Mouse (Mus musculus) adrenal gland, postnatal 10 days (tissue): ENCODE results near the gene Alkbh1. TPM values are rescaled to one million over a fixed set of nuclear protein-coding genes. Genes with fewer than 3 reads are reported as not detected.

ENCODE experiments used
- DNase-seq: peaks from one replicate; pipeline ENCODE4 v3.0.0; 2021; ENCODE audit warnings: mixed read lengths
- microRNA-seq: library from miRNA; unstranded; fragments of <30 nt; microRNA quantifications from one replicate; pipeline ENCODE4 v1.2.0, GENCODE M21; 2021
- total RNA-seq, 2 experiments: library from RNA; stranded (reverse); gene quantifications; 2 replicates each; pipeline ENCODE4 v1.2.3; 2021

The Alkbh1 gene
- total RNA-seq, 2 experiments from 2014 or later, result 23.9 to 24.3 TPM

DNA sequence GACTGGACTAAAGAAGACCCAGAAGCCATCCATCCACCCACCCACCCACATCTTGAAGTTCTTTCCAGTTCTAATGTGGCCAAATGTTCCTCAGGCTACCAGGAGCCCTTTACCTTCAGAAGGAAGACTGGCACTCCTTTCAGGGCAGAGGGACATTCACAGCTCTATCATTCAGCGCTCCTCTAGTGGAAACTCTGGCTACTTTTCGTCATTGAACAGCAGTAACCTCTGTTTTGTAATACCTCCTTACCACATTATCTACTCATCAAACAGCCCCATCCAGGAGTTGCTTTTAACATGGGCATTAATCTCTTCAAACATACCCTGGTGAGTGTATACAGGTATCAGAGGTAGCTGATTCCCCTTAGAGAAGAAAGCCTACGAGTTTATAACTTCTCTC, 58.8 kb downstream of the Alkbh1 start:
- DNase-seq, result no peak

DNA sequence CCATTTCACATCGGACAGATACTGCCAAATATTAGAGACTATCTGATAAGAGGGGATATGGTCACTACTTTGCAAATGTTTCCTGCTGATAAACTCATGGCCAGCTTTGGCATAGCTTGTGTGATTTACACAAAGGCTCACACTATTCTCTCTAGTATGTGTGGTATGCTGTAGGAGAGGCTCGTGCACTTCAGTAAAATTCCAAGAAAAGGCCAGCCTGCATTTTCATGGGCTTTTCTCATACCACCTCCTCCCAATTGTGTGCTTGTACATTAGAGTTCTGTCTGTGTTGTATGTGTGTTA, 62.5 kb downstream of the Alkbh1 start:
- DNase-seq, result no peak

- DNase-seq, result peak; percentile 34
Measured at GRCm38 (mm10) chr12:87380586-87381379, 63.0 kb downstream of the Alkbh1 start.

GRCm38 (mm10) chr12:87379496-87379895, 64.3 kb downstream of the Alkbh1 start:
- DNase-seq, result no peak

Small RNAs within 50 kb of the gene (microRNA-seq; reads per million reads assigned to microRNA genes)
- 128 reads per million, percentile 48 among the genes with 10 or more reads in this experiment for gene Mir3068

Other genes with a start within 250 kb of the Alkbh1 start
- 1 to 10 TPM; 1.1 to 1.8 TPM for gene Samd15, start 244.3 kb downstream of the Alkbh1 start, total RNA-seq
- 10 to 100 TPM; 17.5 to 19.3 TPM for gene Tmed8, start 243.6 kb downstream of the Alkbh1 start, total RNA-seq
- under 1 TPM; 0.42 to 0.55 TPM for gene Noxred1, start 205.3 kb downstream of the Alkbh1 start, total RNA-seq
- gene Vipas39, start 177.8 kb downstream of the Alkbh1 start, total RNA-seq, result 10 to 100 TPM; 34.2 to 40.2 TPM
- 100 to 1,000 TPM; 117 TPM for gene Ahsa1, start 177.5 kb downstream of the Alkbh1 start, total RNA-seq
- under 1 TPM; 0.18 to 0.55 TPM for gene Ism2, start 144.3 kb downstream of the Alkbh1 start, total RNA-seq
- 100 to 1,000 TPM; 135 to 149 TPM for gene Sptlc2, start 55.7 kb downstream of the Alkbh1 start, total RNA-seq
- gene Slirp, start 121 bp downstream of the Alkbh1 start, total RNA-seq, result 100 to 1,000 TPM; 186 to 195 TPM
- gene Snw1, start 28.3 kb upstream of the Alkbh1 start, total RNA-seq, result 10 to 100 TPM; 58.2 to 61.2 TPM
- gene Gm5788, start 50.7 kb upstream of the Alkbh1 start, total RNA-seq, result not detected
- gene Gm8300, start 70.3 kb upstream of the Alkbh1 start, total RNA-seq, result not detected
- not detected for gene Oog1, start 158.7 kb upstream of the Alkbh1 start, total RNA-seq
- gene Gm4027, start 174.9 kb upstream of the Alkbh1 start, total RNA-seq, result not detected
- not detected for gene Gm16381, start 200.6 kb upstream of the Alkbh1 start, total RNA-seq